Mouse (Mus musculus): ENCODE data around the gene Olfr996.
A peak's percentile ranks its signal among the peaks of the same experiment; 100 is the strongest.
"Not testable (repeated sequence)": the region's sequence is repeated elsewhere in the genome, so short reads cannot be mapped to it uniquely, and the experiment has no call there.

The Olfr996 gene

DNA sequence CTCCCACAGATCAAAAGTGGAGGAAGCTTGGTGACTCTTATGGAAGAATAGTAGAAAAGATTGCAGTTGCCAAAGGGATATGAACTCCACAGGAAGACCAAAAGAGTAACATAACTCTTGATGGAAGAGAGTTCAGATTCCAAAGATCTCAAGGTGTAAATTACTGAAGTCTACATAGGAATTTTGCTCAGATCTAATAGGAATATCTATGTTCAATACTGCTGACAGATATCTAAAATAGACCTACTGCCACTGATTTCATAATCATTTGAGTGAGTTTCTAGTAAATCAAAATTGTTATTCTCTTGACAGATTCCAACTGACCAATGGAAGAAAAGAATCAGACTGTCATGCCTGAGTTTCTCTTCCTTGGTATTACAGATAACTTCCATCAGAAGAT lies at the start of gene Olfr996:
Olfr996 (plus strand) TSS at position 301 of the 400 bp plus-strand sequence.
- no peak for DNase-seq (ENCODE audit: low read depth)

DNA sequence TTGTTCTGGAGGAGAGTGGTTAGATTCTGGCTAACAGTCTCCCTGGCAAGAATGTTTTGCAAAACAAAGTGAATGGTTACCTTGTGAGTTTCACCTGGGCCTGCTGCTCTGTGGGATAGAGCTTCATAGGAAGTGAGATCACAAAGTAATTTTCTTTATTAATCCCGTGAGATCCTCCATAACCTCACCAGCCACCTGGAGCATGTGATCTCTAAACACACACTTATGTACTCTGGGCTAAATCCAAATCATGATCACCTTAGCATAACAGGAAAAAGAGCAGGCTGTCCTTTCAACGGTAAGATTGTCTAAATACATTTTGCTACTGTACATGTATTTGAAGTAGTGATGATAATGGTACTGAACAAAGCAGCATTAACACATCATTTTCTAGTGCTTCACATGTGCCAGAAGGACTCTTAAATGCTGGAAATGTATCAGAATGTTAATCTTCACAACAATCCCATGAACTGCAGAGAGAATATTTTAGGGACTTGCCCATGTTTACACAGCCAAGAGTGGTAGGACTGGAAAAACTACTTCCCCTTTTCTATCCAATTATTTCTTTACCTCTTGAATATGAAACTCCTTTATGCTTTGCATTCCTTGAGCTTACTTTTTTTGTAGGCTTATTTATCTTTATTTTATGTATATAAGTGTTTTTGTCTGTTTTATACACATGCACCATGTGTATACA lies 46.8 kb upstream of the Olfr996 start:
- DNase-seq (ENCODE audit: low read depth), result no peak

DNA sequence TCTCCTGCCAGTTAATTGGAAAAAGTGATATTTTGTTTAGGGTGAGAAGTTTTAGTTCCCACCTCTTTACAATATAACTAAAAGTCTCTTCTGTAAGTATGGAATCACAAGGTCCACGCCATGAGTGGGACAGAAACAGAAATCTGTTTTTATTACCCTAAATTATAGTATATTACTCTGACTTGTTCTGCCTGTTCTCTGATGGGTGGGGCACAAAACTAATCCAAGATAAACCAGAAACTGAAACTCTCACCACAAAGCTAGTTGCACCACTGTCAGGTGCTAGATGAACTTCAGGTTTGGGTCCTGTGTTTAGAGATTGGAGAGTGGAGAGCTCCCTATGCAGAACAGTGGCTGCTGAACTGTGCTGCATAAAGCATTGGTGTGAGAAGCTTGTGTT lies 45.1 kb upstream of the Olfr996 start:
- no peak for DNase-seq (ENCODE audit: low read depth)

DNA sequence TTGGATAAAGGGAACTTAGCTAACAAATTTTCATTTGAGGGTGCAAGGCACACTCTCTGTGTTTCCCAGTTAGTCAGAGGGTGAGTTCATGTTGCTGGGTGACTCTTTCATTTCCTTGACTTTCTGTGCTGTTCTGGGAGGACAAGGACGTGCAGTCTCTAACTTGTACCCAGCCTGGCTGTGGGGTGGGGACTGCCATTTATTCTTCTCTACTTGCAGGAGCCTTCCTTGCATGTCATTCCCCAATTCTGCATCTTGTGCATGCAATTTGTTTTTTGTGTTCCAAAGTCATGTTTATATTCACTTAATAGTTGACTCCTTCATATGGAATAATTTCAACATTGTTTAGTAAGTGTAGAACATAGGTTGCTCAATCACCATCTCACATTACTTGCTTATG lies 24.2 kb upstream of the Olfr996 start:
- DNase-seq (ENCODE audit: low read depth), result no peak

DNA sequence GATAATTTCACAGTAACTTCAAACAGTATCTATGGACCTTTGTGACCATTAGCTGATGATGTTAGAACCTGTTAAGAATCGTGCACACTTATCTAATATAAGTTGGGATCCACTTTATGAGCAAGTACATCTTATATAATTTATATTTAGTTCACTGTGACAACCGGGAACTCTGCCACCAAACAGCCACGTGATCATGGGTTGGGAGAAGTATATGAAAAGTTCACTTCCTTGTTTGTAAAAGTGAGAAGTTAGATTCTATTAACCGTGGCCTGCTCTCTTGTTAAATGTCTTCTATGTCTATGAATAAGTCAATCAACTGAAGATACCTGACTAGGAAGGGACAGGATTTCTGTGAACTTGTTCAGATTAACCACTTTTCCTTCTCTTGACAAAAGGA lies 18.8 kb upstream of the Olfr996 start:
- no peak for DNase-seq (ENCODE audit: low read depth)

DNA sequence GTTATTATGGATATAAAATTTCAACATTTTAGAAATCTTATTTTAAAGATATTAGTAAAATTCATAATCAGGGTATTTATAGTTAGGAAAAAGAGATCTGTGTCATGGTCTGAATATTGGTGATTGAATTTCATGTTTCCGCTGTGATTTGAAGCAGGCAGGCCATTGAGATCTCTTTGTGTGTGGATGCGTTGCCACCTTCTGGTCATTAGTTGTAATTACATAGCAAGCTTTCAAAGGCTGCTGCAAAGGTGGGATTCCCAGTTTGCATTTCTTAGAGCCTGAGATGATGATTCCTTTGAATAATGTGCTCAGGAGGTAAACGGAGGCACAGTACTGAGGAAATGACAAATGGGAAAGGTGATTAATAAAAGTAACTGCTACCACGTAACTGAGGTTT lies 17.8 kb upstream of the Olfr996 start:
- peak; percentile 69 for DNase-seq (ENCODE audit: low read depth)

DNA sequence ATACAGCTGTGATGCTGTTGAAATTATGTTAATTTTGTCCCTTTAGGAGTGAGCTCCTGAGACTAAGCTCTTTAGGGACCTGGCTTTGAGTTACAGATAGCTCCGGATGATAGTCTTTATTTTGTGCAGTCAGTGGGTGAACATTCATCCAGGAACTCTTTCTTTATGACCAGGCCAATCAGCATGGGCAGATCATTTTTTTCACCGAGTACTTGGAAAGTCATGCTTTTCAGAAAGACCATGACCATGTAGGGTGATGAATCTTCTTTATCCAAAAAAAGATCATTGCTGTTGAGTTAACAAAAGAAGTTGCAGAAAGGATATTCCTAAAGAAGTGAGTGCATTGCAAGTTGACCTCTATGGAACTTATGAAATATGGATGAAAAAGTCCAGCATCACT lies 9.6 kb downstream of the Olfr996 start, which contains the start of gene Olfr998:
Olfr998 (plus strand) TSS at position 301 of the 400 bp plus-strand sequence.
- DNase-seq (ENCODE audit: low read depth), result not testable (repeated sequence)

DNA sequence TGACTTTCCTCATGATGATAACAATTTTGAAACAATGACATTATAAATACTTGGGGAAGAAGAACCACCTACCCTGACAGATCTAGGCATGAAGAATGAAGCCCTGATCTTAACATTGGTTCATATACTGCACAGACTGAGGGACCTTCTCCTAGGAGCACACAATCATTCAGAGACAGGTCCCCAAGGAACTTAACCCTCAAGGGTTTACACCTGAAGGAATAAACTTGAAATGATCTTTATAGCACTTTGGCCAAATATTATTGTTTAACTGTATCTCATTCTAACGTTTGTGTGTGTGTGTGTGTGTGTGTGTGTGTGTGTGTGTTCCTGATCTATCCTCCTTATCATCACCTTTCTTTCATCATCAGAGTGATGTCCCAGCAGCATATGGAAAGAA lies 32.8 kb downstream of the Olfr996 start, which contains the start of gene Olfr1000:
Olfr1000 (minus strand) TSS at position 101 of the 400 bp plus-strand sequence.
- no peak for DNase-seq (ENCODE audit: low read depth)

Measured in NIH3T3 (cell line).